Mouse (Mus musculus) brain, embryonic 14.5 days (tissue): Measurements from ENCODE around the gene Tas2r131. TPM values are rescaled to one million over a fixed set of nuclear protein-coding genes. Genes with fewer than 3 reads are reported as not detected.
"Not testable (repeated sequence)": the region's sequence is repeated elsewhere in the genome, so short reads cannot be mapped to it uniquely, and the experiment has no call there.

ENCODE experiments used
- DNase-seq: peaks from one replicate; pipeline ENCODE4 v3.0.0-alpha.2; 2011; ENCODE audit warnings: low read depth
- CTCF ChIP-seq: fragments of 200-500 bp; IDR thresholded peaks from 2 replicates; pipeline ENCODE4 v1.5.1; 2012; ENCODE audit warnings: inconsistent platforms, mild to moderate bottlenecking, moderate library complexity, borderline replicate concordance; ENCODE audit not compliant: insufficient read depth, insufficient read length; ENCODE audit errors: extremely low read depth
- POLR2A ChIP-seq: fragments of 200-500 bp; IDR thresholded peaks from 2 replicates; pipeline ENCODE4 v1.6.1; 2012; ENCODE audit warnings: mild to moderate bottlenecking, inconsistent platforms, borderline replicate concordance; ENCODE audit not compliant: poor library complexity, insufficient read depth, insufficient read length, severe bottlenecking; ENCODE audit errors: extremely low read depth
- polyA plus RNA-seq: library from polyadenylated mRNA; depleted of rRNA; stranded (reverse); fragments of >200 nt; gene quantifications from 2 replicates; pipeline ENCODE4 v1.2.3, GENCODE M21; 2012; rRNA removed

Tas2r131 gene
- polyA plus RNA-seq, result not detected in 2 replicates

DNA sequence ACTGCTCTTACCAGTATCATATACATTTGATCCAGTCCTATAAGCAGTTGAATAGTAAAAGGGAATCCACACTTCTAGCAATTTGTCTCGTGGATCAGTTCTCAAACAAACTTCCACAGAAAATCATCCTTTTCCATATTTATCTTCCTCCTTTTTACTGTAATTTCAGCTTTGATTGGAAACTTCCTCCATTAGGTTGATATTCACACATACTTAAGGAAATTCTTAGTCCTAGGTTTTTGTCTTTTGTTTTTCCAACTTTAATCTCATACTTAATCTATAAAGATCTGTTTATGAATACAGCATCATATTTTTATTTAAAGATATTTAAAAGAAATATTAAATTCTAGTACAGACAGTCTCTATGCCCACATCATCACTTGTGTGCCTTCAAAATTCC is at the start of gene Tas2r131:
Gene Tas2r131 (minus strand): TSS at position 101 of the 400 bp plus-strand sequence.
- no peak for DNase-seq

DNA sequence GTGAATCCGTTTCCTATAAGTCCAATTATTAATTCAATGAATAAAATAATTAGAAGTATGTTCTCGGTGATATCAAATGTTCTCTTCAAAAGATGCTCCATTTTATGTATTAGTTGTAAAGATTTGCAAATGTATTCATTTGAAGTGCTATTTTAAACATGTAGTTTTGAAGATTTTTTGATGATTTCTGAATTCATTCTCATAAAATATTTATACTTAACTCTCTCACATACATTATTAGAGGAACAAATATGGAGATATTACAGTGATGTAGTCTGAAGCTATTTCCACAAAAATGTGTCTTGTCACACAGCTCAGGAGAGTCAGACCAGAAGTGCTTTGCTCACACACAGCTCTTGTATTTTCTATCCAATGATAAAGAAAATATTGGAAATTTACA is 23.1 kb upstream of the Tas2r131 start, which contains the start of gene Tas2r109:
Gene Tas2r109 (minus strand): TSS at position 101 of the 400 bp plus-strand sequence.
- DNase-seq, result no peak
- no peak for TF ChIP-seq CTCF
- no peak for TF ChIP-seq POLR2A

More for the DNA sequence above, at the start of gene Tas2r131:
- TF ChIP-seq POLR2A, result no peak
- TF ChIP-seq CTCF, result no peak

- TF ChIP-seq POLR2A, result no peak
- TF ChIP-seq CTCF, result no peak
- no peak for DNase-seq
These were observed 6.9 kb downstream of the Tas2r131 start, which contains the start of gene Tas2r129 for GRCm38 (mm10) chr6:132950802-132951201. Tas2r129 (plus strand) TSS chr6:132951102.

DNA sequence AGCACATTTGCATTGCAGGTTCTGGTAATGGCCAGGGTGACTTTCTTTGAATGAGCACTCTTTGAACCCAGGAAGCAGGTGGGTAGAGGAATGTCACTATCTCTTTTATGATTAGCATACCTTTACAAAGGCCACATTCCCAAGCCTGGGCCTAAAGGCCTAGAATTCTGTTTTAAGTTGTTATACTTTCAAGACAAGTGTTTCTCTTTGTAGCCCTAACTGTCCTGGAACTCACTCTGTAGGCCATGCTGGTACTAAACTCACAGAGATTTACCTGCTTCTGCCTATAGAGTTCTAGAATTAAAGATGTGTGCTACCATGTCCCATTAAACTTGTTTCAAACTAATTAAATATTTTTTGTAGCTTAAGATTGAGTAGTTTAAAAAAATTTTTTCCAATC is 16.3 kb downstream of the Tas2r131 start:
- DNase-seq, result not testable (repeated sequence)

DNA sequence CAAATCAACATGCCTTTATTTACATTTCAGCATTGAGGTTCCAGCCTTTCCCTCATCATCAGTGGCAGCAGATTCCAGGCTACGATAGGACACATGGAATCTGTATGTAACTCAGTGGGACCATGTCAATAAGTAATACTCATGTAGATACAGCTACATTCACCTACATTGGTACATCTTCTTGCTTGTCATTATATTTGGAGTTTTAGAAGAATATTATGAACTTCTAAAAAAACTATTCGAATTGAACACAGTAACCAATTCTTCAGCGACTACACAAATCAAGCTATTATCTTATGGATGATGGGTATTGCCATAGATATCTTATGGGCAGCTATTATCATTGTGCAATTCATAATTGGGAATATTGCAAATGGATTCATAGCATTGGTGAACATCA is 48.4 kb downstream of the Tas2r131 start, which contains the start of gene Tas2r125:
Gene Tas2r125 (plus strand): TSS at position 301 of the 400 bp plus-strand sequence.
- DNase-seq, result no peak
- TF ChIP-seq POLR2A, result no peak
- no peak for TF ChIP-seq CTCF

Other genes with a start within 250 kb of the Tas2r131 start
- gene Tas2r122, start 246.0 kb downstream of the Tas2r131 start, polyA plus RNA-seq, result not detected in 2 replicates
- not detected in 2 replicates for gene Tas2r115, start 219.9 kb downstream of the Tas2r131 start, polyA plus RNA-seq
- not detected in 2 replicates for gene Tas2r124, start 203.2 kb downstream of the Tas2r131 start, polyA plus RNA-seq
- not detected in 2 replicates for gene Tas2r102, start 195.8 kb downstream of the Tas2r131 start, polyA plus RNA-seq
- gene Tas2r136, start 179.8 kb downstream of the Tas2r131 start, polyA plus RNA-seq, result not detected in 2 replicates
- gene Tas2r117, start 155.1 kb downstream of the Tas2r131 start, polyA plus RNA-seq, result not detected in 2 replicates
- not detected in 2 replicates for gene Tas2r123, start 110.8 kb downstream of the Tas2r131 start, polyA plus RNA-seq
- not detected in 2 replicates for gene Tas2r116, start 102.5 kb downstream of the Tas2r131 start, polyA plus RNA-seq
- gene Tas2r110, start 89.9 kb downstream of the Tas2r131 start, polyA plus RNA-seq, result not detected in 2 replicates
- not detected in 2 replicates for gene Tas2r113, start 64.9 kb downstream of the Tas2r131 start, polyA plus RNA-seq
- gene Tas2r125, start 48.3 kb downstream of the Tas2r131 start, polyA plus RNA-seq, result not detected in 2 replicates
- not detected in 2 replicates for gene Tas2r129, start 6.8 kb downstream of the Tas2r131 start, polyA plus RNA-seq
- gene Tas2r109, start 23.0 kb upstream of the Tas2r131 start, polyA plus RNA-seq, result not detected in 2 replicates
- not detected in 2 replicates for gene Tas2r103, start 79.2 kb upstream of the Tas2r131 start, polyA plus RNA-seq
- not detected in 2 replicates for gene Tas2r140, start 97.9 kb upstream of the Tas2r131 start, polyA plus RNA-seq
- gene Smim10l1, start 147.0 kb upstream of the Tas2r131 start, polyA plus RNA-seq, result 44.6 and 49.6 TPM in 2 replicates